Mouse (Mus musculus) megakaryocyte, embryonic 14.5 days (primary cell): ENCODE data around the gene Hsf5. TPM values are rescaled to one million over a fixed set of nuclear protein-coding genes. Genes with fewer than 3 reads are reported as not detected.

Experiments
- H3K27me3 ChIP-seq: replicated peaks from 2 replicates; pipeline ENCODE3; 2012; ENCODE audit warnings: inconsistent platforms
- H3K36me3 ChIP-seq: replicated peaks from 2 replicates; pipeline ENCODE3; 2012; ENCODE audit warnings: low read length, inconsistent platforms, mixed read lengths
- H3K4me1 ChIP-seq: 2 replicates; pipeline ENCODE4 v1.6.1; 2012; ENCODE audit warnings: inconsistent platforms
- H3K4me3 ChIP-seq: replicated peaks from 2 replicates; pipeline ENCODE3; 2012; ENCODE audit warnings: moderate library complexity, mild to moderate bottlenecking, inconsistent platforms
- H3K9me3 ChIP-seq: 2 replicates; pipeline ENCODE4 v1.6.1; 2012; ENCODE audit warnings: inconsistent platforms
- FLI1 ChIP-seq: IDR thresholded peaks from 2 replicates; pipeline ENCODE4 v1.6.1; 2012; ENCODE audit warnings: low read length, inconsistent platforms, mixed read lengths
- GATA1 ChIP-seq: IDR thresholded peaks from 3 replicates; pipeline ENCODE4 v1.6.1; 2012; ENCODE audit warnings: mixed read lengths, low read length, inconsistent platforms, borderline replicate concordance
- polyA plus RNA-seq: library from polyadenylated mRNA; stranded (reverse); fragments of >175 nt; gene quantifications from 2 replicates; pipeline ENCODE4 v1.2.3, GENCODE M21; 2012; ENCODE audit warnings: low replicate concordance; ENCODE audit not compliant: insufficient read depth

The Hsf5 gene
- polyA plus RNA-seq, 1 experiment = not detected

DNA sequence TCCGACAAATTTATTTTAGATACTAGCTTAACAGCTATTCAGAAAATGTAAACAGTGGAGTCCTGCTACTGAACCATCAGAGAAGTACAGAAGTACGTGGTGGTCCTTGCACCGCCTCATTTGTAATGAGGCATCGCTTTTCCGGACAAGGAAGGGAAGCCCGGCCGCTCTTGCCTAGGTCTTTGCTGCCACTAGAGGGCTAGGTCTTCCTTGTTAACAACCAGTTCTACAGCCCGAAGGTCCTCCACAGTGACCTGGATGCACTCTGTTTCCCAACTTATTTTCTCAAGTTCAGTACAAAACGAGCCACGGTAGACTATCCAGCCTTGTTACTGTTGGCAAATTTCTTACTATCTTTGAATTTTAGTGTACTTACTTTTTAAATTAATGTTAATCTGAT is 12.9 kb downstream of the Hsf5 start:
- peak overlapping the region; percentile 69 for H3K4me3 ChIP-seq
- no peaks in the 10 kb centered on the region for H3K27me3 ChIP-seq
- H3K4me1 ChIP-seq = peaks cover 25% of the 10 kb centered on the region
- no peaks in the 10 kb centered on the region for H3K9me3 ChIP-seq
- H3K36me3 ChIP-seq = peaks cover 11% of the 10 kb centered on the region
- TF ChIP-seq GATA1 (no peak), FLI1 (no peak)

GRCm38 (mm10) chr11:87638793-87639192 is 21.8 kb downstream of the Hsf5 start:
- no peaks in the 10 kb centered on the region for H3K27me3 ChIP-seq
- H3K4me3 ChIP-seq = peak overlapping the region; percentile 92
- no peaks in the 10 kb centered on the region for H3K36me3 ChIP-seq
- peaks cover 11% of the 10 kb centered on the region for H3K4me1 ChIP-seq
- TF ChIP-seq GATA1 = no peak
- H3K9me3 ChIP-seq = no peaks in the 10 kb centered on the region

DNA sequence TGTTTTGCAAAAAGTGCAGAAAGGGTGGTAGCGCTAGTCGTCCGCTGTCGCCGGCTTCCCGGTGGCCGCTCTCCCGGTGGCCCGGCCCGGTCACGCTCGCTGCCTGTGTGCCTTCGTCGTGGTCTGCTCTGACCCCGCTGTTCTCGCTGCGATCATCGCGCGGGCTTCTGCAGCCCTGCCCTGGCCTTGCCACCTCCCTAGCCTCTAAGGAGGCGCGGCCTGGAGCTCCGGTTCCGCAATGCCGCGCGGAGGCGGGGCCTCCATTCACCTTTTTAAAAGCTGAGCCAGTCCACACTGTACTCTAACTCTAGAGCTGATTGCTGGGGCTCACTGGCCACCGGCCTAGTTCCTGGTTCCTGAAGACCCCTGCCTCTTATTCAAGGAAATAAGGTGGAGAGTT is 22.2 kb downstream of the Hsf5 start:
- Histone ChIP-seq H3K4me1 (peaks cover 11% of the 10 kb centered on the region), H3K36me3 (no peaks in the 10 kb centered on the region), H3K4me3 (peak overlapping the region; percentile 92), H3K27me3 (no peaks in the 10 kb centered on the region), H3K9me3 (no peaks in the 10 kb centered on the region)
- TF ChIP-seq FLI1 = no peak
- no peak for TF ChIP-seq GATA1

- no peak overlapping the region for H3K4me3 ChIP-seq
- H3K27me3 ChIP-seq = peaks cover 1% of the 10 kb centered on the region
- TF ChIP-seq GATA1 = no peak
- TF ChIP-seq FLI1 = no peak
- H3K4me1 ChIP-seq = peaks cover 11% of the 10 kb centered on the region
- H3K36me3 ChIP-seq = no peaks in the 10 kb centered on the region
- no peaks in the 10 kb centered on the region for H3K9me3 ChIP-seq
These were observed 25.9 kb downstream of the Hsf5 start for GRCm38 (mm10) chr11:87642865-87643264.

- Histone ChIP-seq H3K4me1 (peaks cover 6% of the 10 kb centered on the region), H3K36me3 (no peaks in the 10 kb centered on the region), H3K9me3 (no peaks in the 10 kb centered on the region), H3K27me3 (peaks cover 14% of the 10 kb centered on the region), H3K4me3 (no peak overlapping the region)
- TF ChIP-seq FLI1 (no peak), GATA1 (no peak)
These were observed 37.7 kb downstream of the Hsf5 start for GRCm38 (mm10) chr11:87654693-87655092.

DNA sequence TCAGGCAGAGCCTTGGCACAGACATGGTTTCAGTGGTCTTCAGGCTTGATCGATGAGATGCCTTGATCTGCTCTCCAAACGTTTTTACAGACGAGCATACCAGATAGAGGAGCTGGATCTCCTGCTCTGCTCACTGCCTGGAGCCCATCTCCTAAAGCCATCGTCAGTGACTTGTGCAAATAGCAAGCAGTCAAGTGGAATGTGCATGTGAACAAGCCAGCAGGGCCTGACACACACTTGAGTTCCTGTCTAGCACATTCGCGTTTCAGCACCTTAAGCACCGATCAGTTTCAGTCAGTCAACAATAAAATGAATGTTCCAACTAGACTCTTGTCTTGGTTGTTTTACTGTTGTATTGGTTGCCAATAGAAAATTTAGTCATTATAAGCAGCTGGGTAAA is 42.3 kb downstream of the Hsf5 start:
- H3K4me3 ChIP-seq = no peak overlapping the region
- no peak for TF ChIP-seq GATA1
- no peak for TF ChIP-seq FLI1
- H3K9me3 ChIP-seq = no peaks in the 10 kb centered on the region
- H3K36me3 ChIP-seq = no peaks in the 10 kb centered on the region
- H3K4me1 ChIP-seq = peaks cover 11% of the 10 kb centered on the region
- peaks cover 27% of the 10 kb centered on the region for H3K27me3 ChIP-seq

- Histone ChIP-seq H3K36me3 (no peaks in the 10 kb centered on the region), H3K27me3 (peaks cover 32% of the 10 kb centered on the region), H3K4me3 (peak within 1 kb of the TSS; percentile 91), H3K9me3 (no peaks in the 10 kb centered on the region), H3K4me1 (peaks cover 12% of the 10 kb centered on the region)
- no peak for TF ChIP-seq GATA1
- TF ChIP-seq FLI1 = no peak
These were observed 45.4 kb downstream of the Hsf5 start, which contains the start of gene Rnf43 for GRCm38 (mm10) chr11:87662407-87662806. Rnf43 (plus strand) TSS chr11:87662722.

DNA sequence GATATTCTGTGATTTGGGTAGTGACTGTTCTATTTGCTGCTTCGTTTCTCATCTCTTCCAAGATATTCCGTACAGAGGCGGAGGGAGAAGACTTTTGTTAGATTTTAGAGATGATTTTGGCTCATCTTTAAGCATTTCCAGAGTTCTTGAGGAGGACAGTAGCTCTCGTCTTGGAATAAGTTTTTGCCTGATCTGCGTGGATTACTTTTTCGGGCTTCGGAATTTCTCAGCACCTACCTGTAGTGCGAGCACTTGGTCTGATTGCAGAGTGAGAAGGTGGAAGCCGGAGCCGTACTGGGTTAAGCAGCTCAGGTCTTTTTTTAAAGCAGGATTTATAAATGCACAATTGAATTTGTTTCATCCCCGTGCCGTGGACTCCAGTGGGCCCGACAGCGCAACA is 45.9 kb downstream of the Hsf5 start:
- Histone ChIP-seq H3K4me1 (peaks cover 12% of the 10 kb centered on the region), H3K9me3 (no peaks in the 10 kb centered on the region), H3K36me3 (no peaks in the 10 kb centered on the region), H3K27me3 (peaks cover 32% of the 10 kb centered on the region), H3K4me3 (peak overlapping the region; percentile 91)
- no peak for TF ChIP-seq GATA1

- H3K36me3 ChIP-seq = no peaks in the 10 kb centered on the region
- H3K4me1 ChIP-seq = peaks cover 12% of the 10 kb centered on the region
- no peak overlapping the region for H3K4me3 ChIP-seq
- TF ChIP-seq GATA1 (no peak), FLI1 (no peak)
- no peaks in the 10 kb centered on the region for H3K9me3 ChIP-seq
- peaks cover 28% of the 10 kb centered on the region for H3K27me3 ChIP-seq
These were observed 47.0 kb downstream of the Hsf5 start for GRCm38 (mm10) chr11:87663948-87664347.

DNA sequence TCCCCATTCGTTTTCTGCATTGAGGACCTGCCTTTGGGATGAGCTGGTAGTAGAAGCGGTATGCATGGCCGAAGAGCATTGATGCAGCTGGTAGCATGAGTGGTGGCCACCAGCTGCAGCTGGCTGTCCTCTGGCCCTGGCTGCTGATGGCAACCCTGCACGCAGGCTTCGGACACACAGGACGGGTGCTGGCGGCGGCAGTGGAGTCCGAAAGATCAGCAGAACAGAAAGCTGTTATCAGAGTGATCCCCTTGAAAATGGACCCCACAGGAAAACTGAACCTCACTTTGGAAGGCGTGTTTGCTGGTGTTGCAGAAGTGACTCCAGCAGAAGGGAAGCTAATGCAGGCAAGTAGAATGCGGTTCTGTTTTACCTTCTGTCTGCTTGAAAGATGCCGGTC is 47.6 kb downstream of the Hsf5 start:
- peak overlapping the region; percentile 73 for H3K4me3 ChIP-seq

GRCm38 (mm10) chr11:87665224-87665623 is 48.3 kb downstream of the Hsf5 start:
- TF ChIP-seq FLI1 (no peak), GATA1 (no peak)
- no peaks in the 10 kb centered on the region for H3K36me3 ChIP-seq
- peaks cover 12% of the 10 kb centered on the region for H3K4me1 ChIP-seq
- H3K27me3 ChIP-seq = peaks cover 20% of the 10 kb centered on the region
- no peaks in the 10 kb centered on the region for H3K9me3 ChIP-seq
- no peak overlapping the region for H3K4me3 ChIP-seq

More for the DNA sequence above, 47.6 kb downstream of the Hsf5 start:
- H3K27me3 ChIP-seq = peaks cover 24% of the 10 kb centered on the region
- no peaks in the 10 kb centered on the region for H3K36me3 ChIP-seq
- no peak for TF ChIP-seq FLI1
- no peak for TF ChIP-seq GATA1
- peaks cover 12% of the 10 kb centered on the region for H3K4me1 ChIP-seq
- H3K9me3 ChIP-seq = no peaks in the 10 kb centered on the region
